Mouse (Mus musculus) liver, embryonic 11.5 days (tissue): ENCODE measurements around the gene Gm9639. TPM values are rescaled to one million over a fixed set of nuclear protein-coding genes. Genes with fewer than 3 reads are reported as not detected.

Experiments used
- ATAC-seq: fragments of 200-750 bp; cut with Nextera tagmentation; replicated peaks from 2 replicates; pipeline ENCODE4 v1.8.0; 2017; ENCODE audit warnings: moderate number of reproducible peaks, mild to moderate bottlenecking, moderate TSS enrichment, moderate library complexity; ENCODE audit not compliant: low FRiP score
- DNase-seq: peaks from one replicate; pipeline ENCODE4 v3.0.0-alpha.2; 2017; ENCODE audit warnings: low spot score
- H3K27ac ChIP-seq: fragments of 300-500 bp; sonication (generic); 2 replicates; pipeline ENCODE4 v1.5.1; 2014; ENCODE audit warnings: mild to moderate bottlenecking, low read depth, low read length, control low read depth
- H3K27me3 ChIP-seq: fragments of 300-500 bp; sonication (generic); replicated peaks from 2 replicates; pipeline ENCODE4 v1.6.1; 2014; ENCODE audit warnings: low read length, mixed read lengths; ENCODE audit not compliant: control insufficient read depth, insufficient read depth
- H3K36me3 ChIP-seq: fragments of 300-500 bp; sonication (generic); 2 replicates; pipeline ENCODE4 v1.6.1; 2014; ENCODE audit warnings: mild to moderate bottlenecking, low read length, moderate library complexity, mixed read lengths; ENCODE audit not compliant: control insufficient read depth, insufficient read depth
- H3K4me1 ChIP-seq: fragments of 300-500 bp; sonication (generic); replicated peaks from 2 replicates; pipeline ENCODE4 v1.6.1; 2014; ENCODE audit warnings: low read length, mixed read lengths; ENCODE audit not compliant: control insufficient read depth, insufficient read depth
- H3K4me2 ChIP-seq: fragments of 300-500 bp; sonication (generic); 2 replicates; pipeline ENCODE4 v1.6.1; 2014; ENCODE audit warnings: mild to moderate bottlenecking, control low read depth, moderate library complexity
- H3K4me3 ChIP-seq: fragments of 300-500 bp; sonication (generic); 2 replicates; pipeline ENCODE4 v1.5.1; 2014; ENCODE audit warnings: low read depth, low read length, control low read depth
- H3K9ac ChIP-seq: fragments of 300-500 bp; sonication (generic); 2 replicates; pipeline ENCODE4 v1.6.1; 2014; ENCODE audit warnings: low read depth, low read length, control low read depth
- H3K9me3 ChIP-seq: fragments of 300-500 bp; sonication (generic); 2 replicates; pipeline ENCODE4 v1.6.1; 2016; ENCODE audit warnings: low read length, inconsistent platforms, mixed read lengths; ENCODE audit not compliant: control insufficient read depth
- WGBS: fragments of 180-500 bp; shearing (Covaris S2); extraction: QIAGEN DNeasy Blood & Tissue Kit; methylation state at CpG from one replicate; pipeline ENCODE4 v1.1.7; 2014; 5-methylcytosine and 5-hydroxymethylcytosine counted together
- polyA plus RNA-seq: library from polyadenylated mRNA; unstranded; fragments of >200 nt; fragmentation: Nextera tagmentation; extraction: Ambion mirVana; gene quantifications from 2 replicates; pipeline ENCODE4 v1.2.1, GENCODE M21; 2014

The Gm9639 gene
- polyA plus RNA-seq, result not detected in 2 replicates

DNA sequence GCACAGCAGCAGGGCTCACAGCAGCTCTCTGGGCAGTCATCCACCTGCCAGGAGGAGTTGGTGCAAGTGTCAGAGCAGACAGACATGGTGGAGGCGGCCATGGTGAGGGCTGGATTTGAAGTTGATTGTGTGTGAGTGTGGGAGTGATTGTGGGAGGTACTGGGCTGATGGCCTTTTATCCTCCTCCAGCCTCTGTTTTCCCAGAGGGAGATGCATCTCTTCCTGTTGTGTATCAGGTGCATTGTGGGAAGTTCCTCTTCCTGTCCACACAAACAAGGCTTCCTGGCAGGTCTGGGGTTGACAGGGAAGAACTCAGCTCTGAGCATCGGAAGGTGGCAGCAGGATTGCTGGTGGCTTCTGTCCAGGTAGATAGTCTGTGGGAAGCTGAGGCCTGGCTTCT is at the start of gene Gm9639:
Gm9639 (minus strand) TSS at position 101 of the 400 bp plus-strand sequence.
- Histone ChIP-seq H3K4me2 (no peak within 1 kb of the TSS), H3K4me1 (no peaks in the 10 kb centered on the region), H3K4me3 (no peak within 1 kb of the TSS), H3K9me3 (no peaks in the 10 kb centered on the region), H3K27ac (no peak within 1 kb of the TSS), H3K27me3 (no peaks in the 10 kb centered on the region), H3K36me3 (no peaks in the 10 kb centered on the region), H3K9ac (no peak within 1 kb of the TSS)
- WGBS, result 35% methylated on average over 2 of the region's 2 CpGs
- no peak for DNase-seq
- ATAC-seq, result no peak

- DNase-seq, result no peak
- WGBS, result 68% methylated on average over 6 of the region's 6 CpGs
- Histone ChIP-seq H3K4me3 (no peak overlapping the region), H3K9me3 (no peaks in the 10 kb centered on the region), H3K4me2 (no peak overlapping the region), H3K4me1 (no peaks in the 10 kb centered on the region), H3K9ac (no peak overlapping the region), H3K27me3 (no peaks in the 10 kb centered on the region), H3K36me3 (no peaks in the 10 kb centered on the region), H3K27ac (no peak overlapping the region)
- ATAC-seq, result no peak
Observed at GRCm38 (mm10) chr10:77839006-77839405, 44.1 kb upstream of the Gm9639 start.

DNA sequence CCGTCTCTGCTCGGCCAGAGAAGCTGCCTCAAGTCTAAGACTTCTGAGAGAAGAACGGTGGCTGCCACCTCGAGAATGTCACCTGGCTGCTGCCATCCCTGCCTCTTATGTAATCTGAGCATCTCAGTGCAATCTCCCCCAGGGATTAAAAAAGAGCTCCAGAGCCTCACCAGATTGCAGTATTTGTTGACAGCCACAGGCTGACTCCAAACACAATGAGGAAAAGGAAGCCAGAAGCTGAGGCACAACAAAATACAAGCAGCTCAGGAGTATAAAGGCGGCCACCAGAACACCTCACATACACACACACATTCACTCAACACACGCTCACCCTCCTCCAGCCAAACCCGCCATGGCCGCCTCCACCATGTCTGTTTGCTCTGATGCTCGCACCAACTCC is 40.8 kb upstream of the Gm9639 start, which contains the start of gene Krtap10-10:
Krtap10-10 (plus strand) TSS at position 301 of the 400 bp plus-strand sequence.
- 65% methylated on average over 9 of the region's 9 CpGs for WGBS
- DNase-seq, result no peak
- no peak within 1 kb of the TSS for H3K4me3 ChIP-seq
- no peak for ATAC-seq
- no peaks in the 10 kb centered on the region for H3K4me1 ChIP-seq
- H3K4me2 ChIP-seq, result no peak within 1 kb of the TSS
- H3K27ac ChIP-seq, result no peak within 1 kb of the TSS
- no peaks in the 10 kb centered on the region for H3K27me3 ChIP-seq
- H3K36me3 ChIP-seq, result no peaks in the 10 kb centered on the region
- H3K9ac ChIP-seq, result no peak within 1 kb of the TSS
- no peaks in the 10 kb centered on the region for H3K9me3 ChIP-seq

GRCm38 (mm10) chr10:77826951-77827350 is 32.1 kb upstream of the Gm9639 start, which contains the start of gene Krtap10-4:
Gene Krtap10-4 (minus strand): TSS chr10:77827095.
- Histone ChIP-seq H3K4me2 (no peak within 1 kb of the TSS), H3K4me1 (no peaks in the 10 kb centered on the region), H3K27me3 (no peaks in the 10 kb centered on the region), H3K9me3 (no peaks in the 10 kb centered on the region), H3K9ac (no peak within 1 kb of the TSS), H3K27ac (no peak within 1 kb of the TSS), H3K36me3 (no peaks in the 10 kb centered on the region), H3K4me3 (no peak within 1 kb of the TSS)
- DNase-seq (no peak), ATAC-seq (no peak)
- 63% methylated on average over 6 of the region's 6 CpGs for WGBS

DNA sequence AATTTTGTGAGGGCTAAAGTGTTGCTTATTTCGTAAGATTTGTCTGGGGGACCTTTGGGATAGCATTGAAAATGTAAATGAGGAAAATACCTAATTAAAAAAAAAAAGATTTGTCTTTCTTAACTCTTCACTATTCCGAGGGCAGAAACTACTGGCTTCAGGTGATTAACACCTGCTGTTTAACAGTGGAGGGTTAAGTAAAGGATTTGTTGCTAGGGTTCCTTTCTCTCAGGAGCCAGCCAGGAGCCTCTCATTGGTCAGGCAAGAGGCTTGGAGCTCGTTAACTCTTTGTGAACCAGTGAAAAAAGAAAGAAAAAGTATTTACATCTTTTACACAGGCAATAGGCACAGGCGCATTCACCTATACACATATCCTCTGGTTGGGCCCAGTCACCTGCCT is 24.3 kb upstream of the Gm9639 start:
- H3K9ac ChIP-seq, result no peak overlapping the region
- no peak overlapping the region for H3K27ac ChIP-seq
- no peaks in the 10 kb centered on the region for H3K27me3 ChIP-seq
- no peak for DNase-seq
- H3K4me2 ChIP-seq, result no peak overlapping the region
- H3K9me3 ChIP-seq, result no peaks in the 10 kb centered on the region
- H3K4me1 ChIP-seq, result no peaks in the 10 kb centered on the region
- ATAC-seq, result no peak
- no peak overlapping the region for H3K4me3 ChIP-seq
- WGBS, result 53% methylated on average over 4 of the region's 4 CpGs
- no peaks in the 10 kb centered on the region for H3K36me3 ChIP-seq

GRCm38 (mm10) chr10:77818523-77818922 is 23.6 kb upstream of the Gm9639 start:
- no peaks in the 10 kb centered on the region for H3K9me3 ChIP-seq
- WGBS, result 83% methylated on average over 4 of the region's 4 CpGs
- no peaks in the 10 kb centered on the region for H3K27me3 ChIP-seq
- no peaks in the 10 kb centered on the region for H3K36me3 ChIP-seq
- no peak for DNase-seq
- H3K4me3 ChIP-seq, result no peak overlapping the region
- H3K4me2 ChIP-seq, result no peak overlapping the region
- no peak for ATAC-seq
- H3K27ac ChIP-seq, result no peak overlapping the region
- no peaks in the 10 kb centered on the region for H3K4me1 ChIP-seq
- no peak overlapping the region for H3K9ac ChIP-seq

DNA sequence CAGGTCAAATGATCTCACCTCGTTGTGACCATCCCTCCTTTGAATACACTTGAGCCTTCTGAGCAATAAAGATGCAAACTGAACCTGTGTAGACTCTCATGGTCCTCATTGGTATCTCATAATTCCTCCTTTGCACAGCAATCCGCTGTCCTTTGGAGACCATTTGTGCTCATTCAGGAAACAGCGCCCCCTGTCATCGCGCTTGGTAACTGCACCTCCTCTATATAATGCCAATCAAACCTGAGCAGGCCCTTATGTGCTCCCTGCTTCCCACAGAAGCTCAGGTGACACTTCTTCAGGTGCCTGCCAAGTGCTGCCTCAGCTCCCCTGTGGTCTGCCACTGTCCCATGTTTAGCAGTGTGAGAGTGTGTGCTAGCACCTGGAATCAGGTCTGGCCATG is 20.6 kb upstream of the Gm9639 start:
- H3K9ac ChIP-seq, result no peak overlapping the region
- no peak overlapping the region for H3K4me2 ChIP-seq
- 23% methylated on average over 5 of the region's 5 CpGs for WGBS
- no peak for DNase-seq
- H3K36me3 ChIP-seq, result no peaks in the 10 kb centered on the region
- H3K9me3 ChIP-seq, result no peaks in the 10 kb centered on the region
- ATAC-seq, result no peak
- no peaks in the 10 kb centered on the region for H3K27me3 ChIP-seq
- no peaks in the 10 kb centered on the region for H3K4me1 ChIP-seq
- H3K27ac ChIP-seq, result no peak overlapping the region
- H3K4me3 ChIP-seq, result no peak overlapping the region

- Histone ChIP-seq H3K27me3 (no peaks in the 10 kb centered on the region), H3K4me1 (no peaks in the 10 kb centered on the region), H3K27ac (no peak within 1 kb of the TSS), H3K4me2 (no peak within 1 kb of the TSS), H3K36me3 (no peaks in the 10 kb centered on the region), H3K9me3 (no peaks in the 10 kb centered on the region), H3K9ac (no peak within 1 kb of the TSS), H3K4me3 (no peak within 1 kb of the TSS)
- DNase-seq (no peak), ATAC-seq (no peak)
- WGBS, result 38% methylated on average over 4 of the region's 4 CpGs
Observed at GRCm38 (mm10) chr10:77814382-77814781, 19.5 kb upstream of the Gm9639 start, which contains the start of gene Gm2696. Gene Gm2696 (plus strand): TSS chr10:77814682.

- H3K4me2 ChIP-seq, result no peak within 1 kb of the TSS
- H3K4me1 ChIP-seq, result no peaks in the 10 kb centered on the region
- no peak within 1 kb of the TSS for H3K27ac ChIP-seq
- no peaks in the 10 kb centered on the region for H3K27me3 ChIP-seq
- H3K36me3 ChIP-seq, result no peaks in the 10 kb centered on the region
- ATAC-seq (no peak), DNase-seq (no peak)
- 70% methylated on average over 5 of the region's 5 CpGs for WGBS
- no peak within 1 kb of the TSS for H3K4me3 ChIP-seq
- H3K9me3 ChIP-seq, result no peaks in the 10 kb centered on the region
- no peak within 1 kb of the TSS for H3K9ac ChIP-seq
Observed at GRCm38 (mm10) chr10:77811743-77812142, 16.9 kb upstream of the Gm9639 start, which contains the start of gene Gm9507. Gene Gm9507 (minus strand): TSS chr10:77811843.
